Mouse (Mus musculus) megakaryocyte, embryonic 14.5 days (primary cell): ENCODE measurements around the gene Hook1.

Source experiments
- FLI1 ChIP-seq: IDR thresholded peaks from 2 replicates; pipeline ENCODE4 v1.6.1; 2012; ENCODE audit warnings: low read length, inconsistent platforms, mixed read lengths
- GATA1 ChIP-seq: IDR thresholded peaks from 3 replicates; pipeline ENCODE4 v1.6.1; 2012; ENCODE audit warnings: mixed read lengths, low read length, inconsistent platforms, borderline replicate concordance

DNA sequence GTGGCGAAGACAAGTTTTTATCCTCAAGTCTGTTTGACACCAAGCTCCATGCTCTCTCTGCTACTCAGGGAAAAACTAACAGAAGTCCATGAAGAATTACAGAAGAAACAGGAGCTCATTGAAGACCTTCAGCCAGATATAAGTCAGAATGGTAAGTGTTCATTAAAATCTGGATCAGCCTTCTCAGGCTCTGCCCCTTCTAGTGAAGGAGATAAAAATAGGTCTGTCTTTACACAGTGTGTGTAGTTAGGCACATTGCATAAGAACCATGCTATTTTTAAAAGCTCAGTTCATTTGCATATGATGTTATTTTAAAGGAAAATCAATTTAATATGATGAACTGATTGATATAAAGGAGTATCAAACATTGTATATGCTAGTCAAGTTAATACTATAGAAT is 49.8 kb downstream of the Hook1 start:
- TF ChIP-seq GATA1 = no peak
- no peak for TF ChIP-seq FLI1
